25 mouse cellular contexts compared by ENCODE assay signal in the genomic region with DNA sequence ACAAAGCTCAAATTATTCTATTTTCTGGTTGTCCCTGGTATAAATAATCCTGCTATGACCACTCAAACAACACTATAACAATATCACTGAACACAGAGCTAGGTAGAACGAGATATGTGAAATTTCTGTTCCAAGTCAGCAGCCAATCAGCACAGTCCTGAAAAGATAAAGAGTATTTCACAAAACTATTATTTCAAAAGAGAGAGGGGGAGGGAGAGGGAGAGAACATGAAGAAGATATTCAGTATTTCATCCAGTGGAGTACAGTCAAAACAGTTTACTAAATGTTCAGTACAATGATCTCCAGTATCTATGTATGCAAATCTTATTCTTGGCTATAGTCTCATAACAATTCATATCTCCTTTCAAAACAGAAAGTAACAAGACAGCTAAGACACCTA. TPM values are rescaled to one million over a fixed set of nuclear protein-coding genes. Genes with fewer than 3 reads are reported as not detected.
DNase-seq lines count a peak whose midpoint lies in the region; ATAC-seq and TF ChIP-seq lines count a peak whose summit lies in the region.
"Had no signal": no experiment of that assay in that cellular context is flagged by ENCODE, and none has a peak within 500 bp of the region (broad histone marks: within the 10 kb centered on the region; RNA-seq: fewer than 3 reads in every experiment).

No protein-coding gene starts in this region.

- H3K4me1 ChIP-seq in CH12.LX (ENCODE audit: control insufficient read depth in 1 of 2, insufficient read depth in 2 of 2): peaks cover 8 to 51% of the 10 kb centered on the region in 2 experiments
- peaks cover 44% of the 10 kb centered on the region for H3K4me1 ChIP-seq in liver, embryonic 15.5 days (replicated peaks)
- H3K4me1 ChIP-seq in midbrain, embryonic 14.5 days (ENCODE audit: control insufficient read depth, insufficient read depth, low read length): peaks cover 7% of the 10 kb centered on the region

- no peaks in the 10 kb centered on the region for H3K27me3 ChIP-seq in CH12.LX (replicated peaks)
- H3K27me3 ChIP-seq in liver, embryonic 15.5 days: no peaks in the 10 kb centered on the region
- no peaks in the 10 kb centered on the region for H3K27me3 ChIP-seq in midbrain, embryonic 14.5 days (ENCODE audit: control insufficient read depth, insufficient read depth, low read length)
- H3K27me3 ChIP-seq: embryonic facial prominence, embryonic 12.5 days; forebrain, embryonic 12.5 days; hindbrain, embryonic 15.5 days; limb, embryonic 13.5 days; midbrain, embryonic 12.5 days; neural tube, embryonic 13.5 days had no signal

- TF ChIP-seq EP300 in CH12.LX (IDR thresholded peaks at IDR 0.05; ENCODE audit: low read length): no peak

- H3K79me2 ChIP-seq in CH12.LX (replicated peaks; ENCODE audit: control insufficient read depth, extremely low read depth, insufficient read depth, poor library complexity, severe bottlenecking): peaks cover 73% of the 10 kb centered on the region

- dilution Hi-C loops in CH12.LX (cut with MboI; ENCODE audit: extremely low pct_ligation_motif_present, extremely low pct_unique_long_range_greater_than_20kb, low sequenced_read_pairs): no loop called here

- no peak for TF ChIP-seq CTCF in CH12.LX (conservative IDR thresholded peaks at IDR 0.05 in 1 of 2, IDR thresholded peaks at IDR 0.05 in 1 of 2; ENCODE audit: low read depth in 2 of 2, low read length in 2 of 2)

- H3K36me3 ChIP-seq in CH12.LX (replicated peaks in 1 of 2; ENCODE audit: control insufficient read depth in 1 of 2, insufficient read depth in 1 of 2, low read length in 1 of 2): peaks cover 0 to 19% of the 10 kb centered on the region in 2 experiments
- H3K36me3 ChIP-seq in liver, embryonic 15.5 days (replicated peaks): no peaks in the 10 kb centered on the region
- no peaks in the 10 kb centered on the region for H3K36me3 ChIP-seq in midbrain, embryonic 14.5 days (ENCODE audit: control insufficient read depth, insufficient read depth, low read length)
- H3K36me3 ChIP-seq: embryonic facial prominence, embryonic 12.5 days; forebrain, embryonic 12.5 days; hindbrain, embryonic 15.5 days; limb, embryonic 13.5 days; midbrain, embryonic 12.5 days; neural tube, embryonic 13.5 days had no signal

- in situ Hi-C loops in CH12.LX (cut with MboI; ENCODE audit: low pct_ligation_motif_present, low pct_unique_long_range_greater_than_20kb, low sequenced_read_pairs): no loop called here

- peak; percentile 31 for DNase-seq in 416B (ENCODE audit: low read depth)
- DNase-seq in CH12.LX (ENCODE audit: extremely low read depth): no peak
- DNase-seq in induced T-regulatory cell, adult 2 months (ENCODE audit: low read depth): peak; percentile 55
- DNase-seq in yolk sac, embryonic 10.5 days (ENCODE audit: low spot score): no peak
- DNase-seq in retina, postnatal 1 day: no peak
- DNase-seq in lung, postnatal 4 days: no peak
- DNase-seq in midbrain, embryonic 14.5 days: no peak
- DNase-seq: adrenal gland, postnatal 25 days; cerebellum, adult 18-20 months; cerebellum, postnatal 14 days; forebrain, postnatal 0 days; gastrocnemius, postnatal 10 days; kidney, adult 2 months; kidney, postnatal 4 days; lung, embryonic 14.5 days; lung, postnatal 14 days had no signal

- peak overlapping the region; percentile 44; the same call in 1 of the 2 replicates for H3K4me2 ChIP-seq in CH12.LX (ENCODE audit: insufficient read depth, low read depth, poor library complexity, severe bottlenecking)
- H3K4me2 ChIP-seq in liver, embryonic 15.5 days: peak overlapping the region; percentile 41
- H3K4me2 ChIP-seq in midbrain, embryonic 14.5 days (ENCODE audit: low read length): no peak overlapping the region
- H3K4me2 ChIP-seq: embryonic facial prominence, embryonic 12.5 days; forebrain, embryonic 12.5 days; hindbrain, embryonic 15.5 days; limb, embryonic 13.5 days; lung, embryonic 14.5 days; midbrain, embryonic 12.5 days; neural tube, embryonic 13.5 days had no signal

- ATAC-seq in liver, embryonic 15.5 days (ENCODE audit: insufficient read depth): no peak
- ATAC-seq in midbrain, embryonic 14.5 days (ENCODE audit: low FRiP score, low TSS enrichment): no peak
- ATAC-seq: forebrain, postnatal 0 days had no signal

- no peaks in the 10 kb centered on the region for H3K9me3 ChIP-seq in CH12.LX (replicated peaks; ENCODE audit: low read length)
- H3K9me3 ChIP-seq in liver, embryonic 15.5 days (replicated peaks): no peaks in the 10 kb centered on the region
- H3K9me3 ChIP-seq in midbrain, embryonic 14.5 days (ENCODE audit: control insufficient read depth, low read length): no peaks in the 10 kb centered on the region
- H3K9me3 ChIP-seq: embryonic facial prominence, embryonic 12.5 days; forebrain, embryonic 12.5 days; G1E; hindbrain, embryonic 15.5 days; limb, embryonic 13.5 days; midbrain, embryonic 12.5 days; neural tube, embryonic 13.5 days had no signal

- 14% methylated on average over 1 of the region's 1 CpGs for WGBS in liver, embryonic 15.5 days (ENCODE audit: insufficient replicate concordance)
- 93% methylated on average over 1 of the region's 1 CpGs for whole genome bisulfite sequencing in midbrain, embryonic 14.5 days

- H3K9ac ChIP-seq in CH12.LX (ENCODE audit: insufficient read depth, low read depth): no peak overlapping the region
- H3K9ac ChIP-seq in liver, embryonic 15.5 days: no peak overlapping the region
- H3K9ac ChIP-seq in midbrain, embryonic 14.5 days (replicated peaks; ENCODE audit: low read length): no peak overlapping the region
- H3K9ac ChIP-seq: embryonic facial prominence, embryonic 12.5 days; forebrain, embryonic 12.5 days; forebrain, postnatal 0 days; hindbrain, embryonic 15.5 days; limb, embryonic 13.5 days; lung, embryonic 14.5 days; midbrain, embryonic 12.5 days; neural tube, embryonic 13.5 days had no signal

- H3K4me3 ChIP-seq in CH12.LX (replicated peaks in 1 of 3; ENCODE audit: low read depth in 2 of 3, low read length in 2 of 3, poor library complexity in 1 of 3): no peak overlapping the region
- no peak overlapping the region for H3K4me3 ChIP-seq in liver, embryonic 15.5 days (replicated peaks)
- no peak overlapping the region for H3K4me3 ChIP-seq in midbrain, embryonic 14.5 days (replicated peaks; ENCODE audit: low read depth, low read length)
- H3K4me3 ChIP-seq: embryonic facial prominence, embryonic 12.5 days; forebrain, embryonic 12.5 days; hindbrain, embryonic 15.5 days; limb, embryonic 13.5 days; midbrain, embryonic 12.5 days; neural tube, embryonic 13.5 days had no signal

- TF ChIP-seq RAD21 in CH12.LX (IDR thresholded peaks at IDR 0.05; ENCODE audit: low read depth, low read length): no peak

- no peak for TF ChIP-seq POLR2A in CH12.LX (IDR thresholded peaks at IDR 0.05; ENCODE audit: low read depth, low read length)

- no peak overlapping the region for H3K27ac ChIP-seq in CH12.LX (ENCODE audit: insufficient read depth, low read depth)
- H3K27ac ChIP-seq in liver, embryonic 15.5 days (replicated peaks): no peak overlapping the region
- H3K27ac ChIP-seq in midbrain, embryonic 14.5 days (replicated peaks; ENCODE audit: low read depth, low read length): no peak overlapping the region
- H3K27ac ChIP-seq: embryonic facial prominence, embryonic 12.5 days; forebrain, embryonic 12.5 days; hindbrain, embryonic 15.5 days; kidney, postnatal 0 days; limb, embryonic 13.5 days; midbrain, embryonic 12.5 days; neural tube, embryonic 13.5 days had no signal

TF ChIP-seq in CH12.LX, 34 proteins besides CTCF, POLR2A, EP300 and RAD21:
- TF ChIP-seq NRF1 (IDR thresholded peaks at IDR 0.05; ENCODE audit: low read depth, low read length) (no peak), BHLHE40 (IDR thresholded peaks at IDR 0.05; ENCODE audit: low read depth, low read length) (no peak), TCF12 (IDR thresholded peaks at IDR 0.05; ENCODE audit: low read depth, low read length) (no peak), IRF4 (IDR thresholded peaks at IDR 0.05; ENCODE audit: low read depth, low read length) (no peak), PAX5 (IDR thresholded peaks at IDR 0.05; ENCODE audit: low read length) (no peak), ELF1 (IDR thresholded peaks at IDR 0.05; ENCODE audit: low read depth, low read length) (no peak), JUN (IDR thresholded peaks at IDR 0.05; ENCODE audit: insufficient read depth, low read depth, low read length) (no peak), ZC3H11A (IDR thresholded peaks at IDR 0.05; ENCODE audit: low read depth, low read length) (no peak), SIN3A (IDR thresholded peaks at IDR 0.05; ENCODE audit: low read length) (no peak)

RNA-seq across cellular contexts. Expression of gene Rabgap1l, which starts 5.1 kb away (rescaled TPM):
- total RNA-seq in CH12.LX (2012; rRNA removed) (81.9 and 84.0 TPM in 2 replicates), CH12.LX (2014; rRNA removed) (109 and 124 TPM in 2 replicates)
- polyA plus RNA-seq in CH12.LX (2012; ENCODE audit: insufficient read length, low read depth): 85.6 and 97.0 TPM in 2 replicates
- polyA plus RNA-seq in liver, embryonic 15.5 days (2015; fragmentation: Nextera tagmentation; extraction: Ambion mirVana): 26.5 and 26.7 TPM in 2 replicates
- 39.1 and 44.8 TPM in 2 replicates for polyA plus RNA-seq in midbrain, embryonic 14.5 days (2014; fragmentation: Nextera tagmentation; extraction: Ambion mirVana)

Comparison
In these comparisons a context has a peak if more than half of its experiments do, and no peak if none do; other contexts are left out.
1. DNase-seq: peak in 416B (single experiment) and induced T-regulatory cell, adult 2 months (single experiment); none in CH12.LX (single experiment), yolk sac, embryonic 10.5 days (single experiment), retina, postnatal 1 day (single experiment), lung, postnatal 4 days (0 of 2) and midbrain, embryonic 14.5 days (single experiment).